Mouse (Mus musculus): ENCODE measurements at regions not wholly inside any gene's neighbourhood (a gene's known extent, or its start where the extent isn't known, plus 50 kb on each side); places are given as distances from the start of the nearest gene placed in this dataset.

DNA sequence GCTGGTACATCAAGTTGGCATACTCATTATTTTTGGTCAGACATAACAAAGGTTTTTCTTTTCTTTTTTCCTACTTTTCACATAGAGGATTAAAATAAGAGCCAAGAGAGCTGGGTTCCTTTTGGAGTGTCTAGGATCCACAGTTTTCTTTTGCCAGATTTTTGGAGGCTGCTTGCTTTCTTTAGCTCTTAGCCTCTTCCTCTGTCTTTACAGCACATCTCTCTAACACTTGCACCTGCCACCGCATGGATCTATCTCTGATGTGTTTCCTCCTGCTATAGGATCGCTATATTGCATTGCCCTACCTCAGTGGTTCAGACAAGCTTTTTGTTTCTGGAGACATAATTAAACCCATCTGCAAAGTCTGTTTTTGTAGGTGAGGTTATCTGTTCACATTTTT lies 339.9 kb downstream of the Rpl10l start:
- DNase-seq (ENCODE audit: low spot score in 2 of 2) = peak; percentile 4 to 8

DNA sequence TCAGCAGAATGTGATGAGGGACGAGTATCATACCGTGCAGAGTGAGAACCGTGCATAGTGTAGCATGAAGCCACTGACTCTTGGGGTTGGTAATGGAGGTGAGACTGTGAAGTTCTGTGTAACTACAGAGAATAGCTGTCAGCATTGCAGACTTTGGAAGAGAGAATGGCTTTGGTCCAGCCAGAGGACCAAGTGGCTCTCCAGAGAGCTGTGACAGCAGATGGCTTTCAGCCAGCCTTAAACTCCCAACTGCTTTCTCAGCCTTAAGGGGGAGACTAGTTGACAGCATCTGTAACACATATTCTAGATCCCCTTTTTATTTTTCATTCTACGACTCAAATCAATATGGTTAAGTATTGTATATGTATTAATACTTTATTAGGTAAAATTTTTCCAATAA lies 342.0 kb downstream of the Rpl10l start:
- no peak for DNase-seq (ENCODE audit: low spot score in 2 of 2)

DNA sequence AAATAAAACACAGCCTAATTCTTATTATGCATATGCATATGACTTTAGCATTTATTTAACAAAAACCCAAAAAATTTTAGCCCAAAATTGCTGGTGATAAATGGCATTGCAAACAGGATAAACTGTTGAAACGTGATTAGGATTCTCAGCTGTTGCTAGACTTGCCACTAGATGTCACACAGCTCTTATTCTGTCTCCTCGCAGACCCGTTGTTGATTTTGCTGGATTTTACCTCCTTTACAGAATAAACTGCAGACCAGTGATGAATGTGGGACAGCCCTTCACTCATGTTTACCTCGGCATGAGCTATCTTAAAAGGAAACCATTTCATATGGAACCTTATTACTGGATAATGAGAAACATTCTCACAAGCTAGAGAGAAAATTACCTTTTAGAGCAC lies 352.4 kb downstream of the Rpl10l start:
- no peak for DNase-seq (ENCODE audit: low spot score in 2 of 2)

DNA sequence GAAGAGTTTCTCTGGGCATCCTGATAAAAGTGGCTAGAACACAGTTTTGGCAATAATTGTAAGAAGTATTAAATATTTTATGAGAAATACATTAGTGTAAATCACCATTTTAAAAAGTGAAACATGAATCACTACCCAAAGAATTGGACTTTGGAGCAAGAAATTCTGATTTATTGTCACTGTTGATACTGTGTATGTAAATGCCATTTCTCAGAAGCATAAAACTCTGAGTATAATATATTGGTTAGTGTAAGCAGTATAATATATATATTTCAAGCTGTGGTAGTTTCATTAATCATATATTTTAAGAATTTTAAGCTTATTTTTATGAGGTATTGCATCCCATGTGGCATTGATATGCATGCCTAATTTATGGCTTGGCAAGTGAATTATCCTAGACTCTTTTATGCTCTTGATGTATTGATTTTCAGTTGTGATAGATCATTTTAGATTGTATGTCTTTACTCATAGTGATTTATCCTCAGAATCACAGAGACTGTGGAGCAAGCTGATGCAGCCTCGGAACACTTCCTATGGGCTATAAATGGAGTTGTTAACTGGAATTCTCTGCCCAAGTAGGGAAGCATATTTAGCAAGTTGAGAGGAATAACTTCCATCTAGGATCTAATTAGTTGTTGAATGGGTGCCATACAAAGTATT lies 354.4 kb downstream of the Rpl10l start:
- no peak for DNase-seq (ENCODE audit: low spot score in 2 of 2)
